Mouse (Mus musculus) cortical plate, adult 2 months (tissue): Measurements from ENCODE around the gene Ryk.

Experiments used
- CTCF ChIP-seq: fragments of 200-500 bp; IDR thresholded peaks from 2 replicates; pipeline ENCODE4 v1.5.1; 2011; ENCODE audit warnings: mild to moderate bottlenecking, control low read depth, low read length; ENCODE audit not compliant: insufficient read depth; ENCODE audit errors: extremely low read depth
- POLR2A ChIP-seq: fragments of 200-500 bp; IDR thresholded peaks from 2 replicates; pipeline ENCODE4 v1.6.1; 2011; ENCODE audit warnings: mild to moderate bottlenecking, low read length, control low read depth; ENCODE audit not compliant: insufficient read depth; ENCODE audit errors: extremely low read depth

GRCm38 (mm10) chr9:102864931-102865330, 30.2 kb downstream of the Ryk start:
- TF ChIP-seq CTCF (no peak), POLR2A (no peak)
